ENCODE assay signal across 9 mouse cellular contexts in the genomic region with DNA sequence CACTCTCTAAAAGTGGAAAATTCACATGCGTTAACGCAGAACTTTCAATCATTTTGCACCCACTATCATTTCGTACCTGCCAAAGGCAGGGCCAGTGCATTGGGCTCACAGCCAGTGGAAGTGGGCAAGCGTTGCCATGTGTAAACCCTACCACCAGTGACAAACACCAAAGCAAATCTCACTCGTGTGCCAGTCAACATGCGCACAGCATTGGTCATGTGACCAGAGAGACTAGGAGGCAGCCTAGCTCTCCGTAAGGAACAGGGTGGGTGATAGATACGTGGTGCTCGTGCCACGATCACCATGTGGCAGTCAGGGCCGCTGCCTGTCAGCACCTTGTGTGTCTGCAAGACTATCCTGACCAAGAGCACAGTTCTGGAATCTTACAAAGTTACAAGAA.
"Had no signal": no experiment of that assay in that cellular context is flagged by ENCODE, and none has a peak within 500 bp of the region (broad histone marks: within the 10 kb centered on the region; RNA-seq: fewer than 3 reads in every experiment).

No protein-coding gene starts in this region.

- H3K27ac ChIP-seq: limb, embryonic 12.5 days; liver, embryonic 14.5 days; midbrain, embryonic 12.5 days had no signal

- H3K4me3 ChIP-seq: limb, embryonic 12.5 days; midbrain, embryonic 12.5 days had no signal

- H3K36me3 ChIP-seq: limb, embryonic 12.5 days; midbrain, embryonic 12.5 days had no signal

- DNase-seq: kidney, postnatal 10 days; kidney, postnatal 4 days; liver; lung, adult 18-20 months; right cerebral cortex, adult 18-20 months; right cerebral cortex, postnatal 25 days had no signal

- H3K9ac ChIP-seq: limb, embryonic 12.5 days; liver, embryonic 14.5 days; midbrain, embryonic 12.5 days had no signal

- H3K9me3 ChIP-seq: limb, embryonic 12.5 days; midbrain, embryonic 12.5 days had no signal
